Mouse (Mus musculus): ENCODE data around the gene Hcrtr1. TPM values are rescaled to one million over a fixed set of nuclear protein-coding genes. Genes with fewer than 3 reads are reported as not detected.

Gene Hcrtr1
- total RNA-seq, 2 experiments from 2014 or later: not detected

DNA sequence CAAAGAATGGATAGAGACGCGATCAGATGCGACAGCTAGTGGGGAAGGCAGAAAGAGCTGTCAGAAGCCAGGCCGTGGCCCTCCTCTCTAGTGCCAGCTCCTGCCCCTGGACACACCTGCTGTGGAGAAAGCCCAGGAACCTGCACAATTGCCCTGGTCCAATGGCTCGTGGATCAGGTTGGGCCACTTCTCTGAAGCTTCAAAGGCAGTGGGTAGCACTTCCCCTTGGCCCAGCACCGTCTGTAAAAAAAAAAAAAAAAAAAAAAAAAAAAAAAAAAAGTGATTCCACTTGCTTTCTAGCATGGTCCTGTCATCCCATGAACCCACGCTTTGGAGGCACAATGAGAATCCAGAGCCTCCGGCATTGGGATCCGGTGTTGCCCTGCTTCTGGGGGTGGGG lies 28.7 kb upstream of the Hcrtr1 start:
- DNase-seq: no peak

DNA sequence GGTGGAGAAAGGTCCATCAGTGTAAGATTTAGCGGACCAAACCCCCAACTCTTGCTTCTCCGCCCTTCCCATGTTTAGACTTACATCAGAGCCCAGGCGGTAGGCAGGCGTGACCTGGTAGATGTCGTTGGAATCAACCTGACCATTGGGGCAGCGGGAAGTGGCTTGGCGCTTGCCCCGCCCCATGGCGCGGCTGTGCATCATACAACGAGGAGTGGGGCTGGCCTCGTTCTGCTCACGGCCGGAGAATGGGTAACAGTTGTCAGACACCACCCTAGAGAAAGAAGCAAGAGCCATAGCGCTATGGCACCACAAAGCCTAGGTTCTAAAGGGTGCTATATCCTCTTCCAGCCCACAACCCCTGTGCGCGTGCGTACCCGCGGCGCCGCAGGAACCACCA lies 28.2 kb upstream of the Hcrtr1 start:
- DNase-seq: no peak

DNA sequence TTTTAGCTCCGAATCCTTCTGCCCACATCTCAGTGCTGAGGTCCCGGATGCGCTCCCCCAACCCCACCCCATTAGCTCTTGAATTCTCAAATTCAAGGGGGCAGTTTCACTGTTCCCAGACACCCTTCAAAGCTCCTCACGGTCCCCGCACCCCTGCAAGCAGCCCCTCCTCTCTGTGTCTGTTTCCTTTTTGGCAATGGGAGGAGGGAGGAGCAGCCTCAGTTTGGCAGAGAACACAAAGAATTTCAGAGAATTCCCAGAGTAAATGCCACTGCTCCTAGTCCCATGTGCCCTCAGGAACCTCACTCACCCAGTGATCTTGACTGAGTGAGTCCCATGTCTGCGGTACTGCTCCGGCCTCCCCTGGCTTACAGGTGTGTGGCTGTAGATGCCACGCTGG lies 27.4 kb upstream of the Hcrtr1 start:
- no peak for DNase-seq

DNA sequence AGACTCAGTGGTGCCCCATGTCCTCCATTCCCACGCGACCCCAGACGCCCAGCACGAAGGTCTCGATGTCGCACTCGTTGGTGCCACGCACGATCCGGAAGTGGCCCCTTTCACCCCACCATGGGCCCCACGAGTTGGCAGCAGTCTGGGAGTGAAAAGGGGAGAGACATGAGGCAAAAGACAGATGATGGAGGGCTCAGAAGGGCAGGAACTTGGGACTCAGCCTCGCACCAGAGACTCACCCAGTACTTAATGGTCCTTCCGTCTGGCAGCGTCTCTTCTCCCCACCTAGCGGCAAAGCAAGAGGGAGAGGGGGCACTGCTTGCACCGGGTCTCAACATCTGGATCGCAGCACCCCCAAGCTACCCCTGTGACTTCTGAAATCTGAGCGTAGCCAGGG lies 26.9 kb upstream of the Hcrtr1 start:
- no peak for DNase-seq

DNA sequence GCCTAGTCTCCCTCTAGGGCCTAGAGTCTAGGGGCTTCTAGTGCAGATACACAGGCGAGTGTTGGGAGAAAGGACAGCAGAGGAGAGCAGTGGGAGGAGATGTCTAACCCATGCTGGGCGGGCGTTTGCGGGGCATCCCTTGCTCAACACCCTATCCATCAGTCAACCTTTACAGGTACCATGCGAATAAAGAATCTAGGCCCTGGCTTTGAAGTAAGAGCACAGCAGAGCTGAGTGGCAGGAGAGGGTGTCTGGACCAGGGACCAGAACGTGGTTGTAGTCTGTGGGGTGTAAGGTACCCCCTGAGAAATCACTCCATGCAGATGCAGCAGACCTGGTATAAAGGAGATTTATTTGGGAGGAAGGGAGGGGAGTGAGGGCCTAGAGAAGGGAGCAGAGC lies 25.0 kb upstream of the Hcrtr1 start:
- DNase-seq: no peak

DNA sequence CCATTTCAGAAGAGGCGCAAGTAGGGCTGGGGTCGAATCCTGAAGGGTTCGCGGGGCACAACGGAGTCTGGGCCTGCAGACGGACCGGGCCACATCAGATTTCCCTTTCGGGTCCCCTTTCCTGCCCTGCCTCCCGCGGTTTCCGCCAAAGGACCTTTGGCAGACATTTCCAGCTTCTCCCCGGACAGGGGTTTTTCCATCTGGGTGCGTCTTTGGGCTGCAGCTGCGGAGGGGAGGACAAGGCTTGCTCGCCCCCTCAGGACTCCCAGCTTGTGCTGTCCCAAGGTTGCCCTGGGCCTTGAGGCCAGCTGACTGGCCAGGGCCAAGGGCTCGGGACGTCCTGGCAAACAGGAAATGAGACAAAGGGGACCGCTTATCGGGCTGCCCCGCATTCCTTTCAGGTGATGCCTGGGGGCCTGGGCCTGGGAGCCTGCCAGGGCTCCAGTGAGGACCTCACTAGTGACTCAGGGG lies 24.3 kb upstream of the Hcrtr1 start:
- DNase-seq: peak; percentile 71

DNA sequence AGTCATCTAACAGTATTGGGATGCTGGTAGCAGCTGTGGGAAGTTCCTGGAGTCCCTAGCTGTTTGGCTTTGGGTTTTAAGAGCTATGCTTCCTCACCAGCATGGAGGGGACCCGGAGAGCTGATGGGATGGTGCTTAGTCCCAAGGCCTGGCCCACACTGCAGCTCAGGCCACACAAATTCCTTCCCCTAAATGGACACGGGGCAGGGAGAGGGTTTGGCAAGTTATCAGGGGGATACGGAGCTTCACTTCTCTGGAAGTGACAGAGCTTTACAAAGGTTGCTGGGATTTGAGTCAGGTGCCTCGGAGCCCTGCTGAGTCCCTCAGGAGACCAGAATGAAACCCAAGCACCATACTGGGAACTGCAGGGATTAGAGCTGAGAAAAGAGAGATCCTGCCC lies 22.2 kb upstream of the Hcrtr1 start:
- DNase-seq: peak; percentile 59

DNA sequence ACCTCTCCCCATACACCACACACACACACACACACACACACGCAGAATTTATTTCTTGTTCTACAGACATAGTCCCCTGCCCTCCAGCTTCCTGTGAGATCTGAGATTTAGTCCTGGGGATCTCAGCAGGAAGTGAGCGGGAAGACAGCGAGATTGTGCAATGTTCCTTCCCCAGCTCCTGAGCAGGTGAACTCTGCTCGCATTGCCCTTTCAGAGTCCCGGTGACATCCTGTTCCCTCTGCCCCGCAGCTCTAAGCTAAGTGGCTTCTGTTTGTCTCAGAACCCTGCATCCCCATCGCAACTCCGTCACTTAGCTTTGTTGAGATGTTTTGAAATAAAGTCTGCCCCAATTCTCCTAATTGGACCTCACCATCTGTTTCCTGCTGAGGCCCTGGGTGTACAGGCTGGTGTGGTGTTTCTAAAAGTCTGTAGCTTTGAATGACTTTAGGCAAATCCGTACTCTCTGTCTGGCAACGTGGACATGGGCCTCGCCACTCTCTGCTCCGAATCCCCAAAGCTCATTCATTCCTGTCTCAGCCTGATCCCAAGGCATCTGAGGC lies 17.7 kb upstream of the Hcrtr1 start:
- no peak for DNase-seq

DNA sequence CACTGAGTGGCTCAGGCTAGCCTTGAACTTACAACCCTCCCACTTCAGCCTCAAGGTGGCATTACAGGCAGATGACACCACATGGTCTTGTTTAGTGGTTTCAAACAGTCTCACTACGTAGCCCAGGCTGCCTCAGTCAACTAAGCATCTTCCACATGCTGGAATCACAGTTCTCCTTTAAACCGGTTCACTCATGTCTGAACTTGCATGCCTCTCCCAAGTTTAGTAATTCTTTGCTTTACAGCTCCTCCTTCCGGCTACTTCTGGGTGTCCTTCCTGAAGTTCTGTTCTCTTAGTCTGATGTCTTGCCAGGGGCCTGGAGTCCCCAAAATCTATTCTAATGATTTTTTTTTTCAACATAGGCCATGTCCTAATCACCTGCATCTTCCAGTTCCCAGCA lies 15.1 kb upstream of the Hcrtr1 start:
- no peak for DNase-seq

DNA sequence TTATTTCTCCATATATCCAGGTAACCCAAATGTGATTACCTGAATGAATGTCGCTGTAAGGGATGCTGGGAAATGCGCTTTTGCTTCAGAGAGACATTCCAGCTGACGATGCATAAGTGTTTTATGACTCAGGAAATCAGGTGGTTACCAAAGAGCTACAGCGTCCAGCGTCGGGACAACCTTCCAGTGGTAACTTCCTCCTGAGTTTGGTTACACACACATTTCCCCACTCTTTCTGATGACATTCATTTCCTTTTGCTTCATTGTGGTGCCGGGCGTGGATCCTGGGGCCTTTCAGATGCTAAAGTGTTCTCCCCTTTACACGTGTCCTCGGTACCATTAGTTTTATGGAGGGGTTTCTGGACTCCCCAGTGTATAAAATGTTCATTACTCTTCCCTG lies 9.2 kb upstream of the Hcrtr1 start:
- no peak for DNase-seq

DNA sequence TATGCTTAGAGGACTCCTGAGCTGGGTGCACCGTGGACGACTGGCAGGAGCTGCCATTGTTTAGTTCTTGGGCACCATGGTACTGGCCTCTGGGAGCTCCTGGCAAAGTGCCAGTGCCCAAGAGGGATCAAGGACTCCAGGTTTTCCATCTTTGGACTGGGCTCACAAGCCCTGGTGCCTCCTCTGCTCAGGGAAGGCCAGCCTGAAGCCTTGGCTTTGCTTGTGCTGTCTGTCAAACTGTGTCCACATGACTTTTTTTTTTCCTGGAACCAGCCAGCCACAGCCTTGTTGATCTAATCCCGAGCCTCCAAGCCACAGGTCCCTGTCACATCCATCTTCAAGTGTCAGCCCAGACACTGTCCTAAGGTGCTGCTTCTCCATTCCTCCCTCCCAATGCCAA lies 2.6 kb upstream of the Hcrtr1 start:
- DNase-seq: no peak

DNA sequence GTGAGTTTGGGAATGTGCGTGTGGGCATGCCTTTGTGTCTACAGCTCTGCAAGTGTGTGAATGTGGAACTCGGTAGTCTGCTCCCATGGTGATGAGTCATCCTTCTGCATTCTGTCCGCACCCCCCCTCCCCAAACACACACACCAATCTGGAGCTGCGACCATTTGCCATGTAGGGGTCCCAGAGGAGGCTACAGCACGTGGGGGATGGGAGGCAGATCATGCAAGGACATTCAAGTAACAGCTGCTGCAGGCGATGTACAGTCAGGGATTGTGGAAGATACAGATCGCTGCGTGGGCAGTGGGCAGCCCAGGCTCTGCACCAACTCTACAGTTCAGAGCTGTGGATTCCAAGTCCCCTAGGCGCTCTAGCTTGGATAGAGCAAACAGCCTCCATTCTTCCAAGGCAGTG lies 1.8 kb upstream of the Hcrtr1 start:
- DNase-seq: peak; percentile 31

DNA sequence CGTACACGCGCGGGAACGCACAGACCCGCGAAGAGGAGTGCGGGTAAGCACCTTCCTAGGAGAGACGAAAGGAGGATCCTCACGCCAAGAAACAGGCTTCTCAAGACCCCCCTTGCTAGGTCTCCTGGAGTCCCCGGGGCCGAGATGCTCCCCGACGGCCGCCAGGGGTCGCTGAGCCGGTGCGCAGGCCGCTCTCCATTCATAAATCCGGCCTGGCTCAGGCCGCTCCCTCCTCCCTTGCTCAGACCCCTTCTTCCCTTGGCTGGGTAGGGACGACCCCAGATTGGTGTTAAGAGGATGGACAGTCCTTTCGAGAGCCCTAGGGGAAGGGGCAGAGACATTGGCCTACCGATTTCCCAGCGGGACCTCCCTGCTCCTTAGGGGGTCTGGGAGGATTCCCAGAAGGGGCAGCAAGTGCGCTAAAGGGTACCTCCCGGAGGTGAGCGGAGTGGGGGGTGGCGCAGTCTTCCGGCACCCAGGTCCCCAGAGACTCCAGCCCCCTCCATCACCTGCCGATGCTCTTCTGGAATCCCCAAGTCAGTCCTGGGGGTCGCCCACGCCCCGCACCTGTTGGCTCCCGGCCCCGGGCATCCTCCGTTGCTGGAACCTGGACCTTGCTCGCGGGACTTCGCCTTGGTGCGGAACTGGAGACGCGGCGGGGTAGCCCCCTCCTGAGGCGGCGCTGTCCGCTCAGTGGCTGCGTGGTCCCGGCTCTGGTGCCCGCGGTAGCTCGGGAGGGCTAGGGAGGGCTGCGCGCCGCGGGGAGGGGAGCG lies 532 bp downstream of the Hcrtr1 start:
- DNase-seq: peak; percentile 89

DNA sequence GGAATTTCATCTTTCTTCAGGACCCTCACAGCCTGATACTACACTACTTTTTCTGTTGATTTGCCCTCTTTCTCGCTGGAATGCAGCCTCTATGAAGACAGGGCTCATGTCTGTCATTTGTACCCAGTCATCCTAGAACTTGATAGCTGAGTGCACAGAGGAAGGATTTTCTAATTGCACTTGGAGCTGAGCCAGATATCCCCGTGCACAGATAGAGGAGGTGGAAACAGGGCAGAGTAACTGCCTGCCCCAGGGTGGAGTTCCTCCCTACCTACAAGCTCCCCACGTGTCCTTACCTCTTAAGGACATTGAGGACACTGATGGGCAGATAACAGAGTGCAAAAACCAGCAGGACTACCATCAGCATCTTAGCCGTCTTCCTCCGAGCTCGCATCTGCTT lies 5.8 kb downstream of the Hcrtr1 start:
- DNase-seq: no peak

DNA sequence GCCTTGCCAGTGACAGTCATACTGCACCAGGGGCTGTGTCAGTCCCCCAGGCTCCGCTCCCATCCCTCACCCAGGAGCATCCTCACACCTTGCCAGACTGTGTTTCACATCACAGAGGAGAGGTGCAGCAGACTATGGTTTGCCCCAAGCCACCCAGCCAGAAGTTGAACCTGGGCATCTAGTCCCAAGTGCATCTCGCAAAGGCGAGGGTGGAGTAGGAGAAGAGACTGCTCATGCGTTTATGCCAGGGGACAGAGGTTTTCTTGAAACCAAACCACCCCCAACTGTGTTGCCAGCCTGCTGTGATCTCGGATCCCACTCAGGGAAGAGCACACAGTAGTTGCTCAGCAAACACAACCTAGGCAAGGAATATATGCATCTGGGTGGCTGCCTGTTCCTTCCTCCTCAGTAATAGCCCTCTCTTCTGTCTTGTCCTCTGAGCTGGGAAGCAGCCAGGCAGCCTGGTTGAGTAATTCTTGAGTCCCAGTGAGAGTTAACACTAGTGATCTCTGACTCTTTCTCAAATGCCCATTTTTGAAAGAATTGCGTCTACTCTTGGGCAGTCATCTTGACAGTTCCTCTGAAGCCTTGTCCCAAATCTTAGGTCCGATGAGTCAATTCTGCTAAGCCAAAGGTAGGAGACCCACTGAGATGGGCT lies 7.6 kb downstream of the Hcrtr1 start:
- DNase-seq: no peak

DNA sequence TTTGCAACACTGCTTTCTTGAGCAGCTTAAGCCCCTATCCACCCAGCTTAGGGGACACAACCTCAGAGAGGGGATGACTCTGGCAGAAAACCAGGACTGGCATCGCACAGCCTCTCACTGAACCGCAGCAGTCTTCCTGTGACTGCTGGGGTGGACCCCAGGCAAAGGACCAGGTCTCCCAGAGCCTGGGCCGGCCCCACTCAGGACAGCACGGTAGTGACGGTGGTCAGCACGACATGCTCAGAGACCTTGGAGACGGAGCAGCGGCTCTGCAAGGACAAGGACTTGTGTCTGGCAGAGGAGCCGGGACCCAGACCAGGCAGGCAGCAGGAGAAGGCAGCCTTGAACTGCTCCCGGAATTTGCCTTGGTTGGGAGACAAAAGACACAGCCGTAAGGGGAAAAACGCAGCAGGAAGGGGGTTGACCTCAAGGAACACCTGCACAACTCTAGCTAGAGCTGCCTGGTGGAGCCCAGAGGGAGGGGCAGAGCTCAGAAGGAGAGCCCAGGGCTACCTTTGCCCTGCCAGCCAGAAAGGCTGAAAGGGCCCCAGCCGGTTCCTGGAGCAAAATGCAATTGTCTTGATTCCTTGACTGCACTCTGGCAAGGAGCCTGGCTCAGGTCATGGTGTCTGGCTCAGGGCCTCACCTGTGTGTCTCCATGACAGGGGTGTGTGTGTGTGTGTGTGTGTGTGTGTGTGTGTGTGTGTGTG lies 8.4 kb downstream of the Hcrtr1 start:
- no peak for DNase-seq

DNA sequence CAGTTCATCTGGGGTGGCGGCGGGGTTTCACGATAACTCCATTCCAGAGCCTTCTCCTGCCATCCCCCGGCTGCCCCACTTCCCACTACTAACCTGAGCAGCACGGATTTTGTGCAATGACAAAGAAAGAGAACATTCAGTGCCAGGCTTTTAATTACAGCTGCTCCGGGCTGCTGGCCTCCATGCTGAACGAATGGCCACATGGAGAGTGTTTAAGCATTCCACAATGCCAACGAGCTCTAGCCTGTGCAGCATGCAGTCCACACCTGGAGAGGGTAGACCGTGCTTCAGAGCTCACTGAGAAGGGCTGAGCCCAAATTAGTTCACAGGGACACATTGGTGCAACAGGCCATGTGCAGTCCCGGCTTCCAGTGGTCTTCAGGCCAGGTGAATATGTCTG lies 9.1 kb downstream of the Hcrtr1 start:
- no peak for DNase-seq

DNA sequence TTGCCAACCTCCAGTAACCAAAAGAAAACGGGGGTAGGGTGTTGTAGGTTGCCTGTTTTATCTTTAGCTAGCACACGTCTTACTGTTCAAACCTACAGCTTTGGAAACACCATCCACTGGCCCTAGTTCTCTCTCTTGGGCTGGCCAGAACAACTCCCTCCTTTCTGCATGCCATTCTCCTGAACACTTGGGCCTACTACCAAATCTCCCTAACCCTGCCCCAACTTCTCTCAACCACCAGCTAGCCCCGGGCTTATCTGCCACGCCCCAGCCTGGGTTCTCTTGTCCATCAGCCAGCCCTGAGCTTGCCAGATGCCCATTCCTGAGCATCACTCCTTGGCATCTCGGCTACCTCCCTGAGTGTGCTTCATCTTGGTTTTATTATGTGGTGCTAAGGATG lies 10.3 kb downstream of the Hcrtr1 start:
- DNase-seq: no peak

DNA sequence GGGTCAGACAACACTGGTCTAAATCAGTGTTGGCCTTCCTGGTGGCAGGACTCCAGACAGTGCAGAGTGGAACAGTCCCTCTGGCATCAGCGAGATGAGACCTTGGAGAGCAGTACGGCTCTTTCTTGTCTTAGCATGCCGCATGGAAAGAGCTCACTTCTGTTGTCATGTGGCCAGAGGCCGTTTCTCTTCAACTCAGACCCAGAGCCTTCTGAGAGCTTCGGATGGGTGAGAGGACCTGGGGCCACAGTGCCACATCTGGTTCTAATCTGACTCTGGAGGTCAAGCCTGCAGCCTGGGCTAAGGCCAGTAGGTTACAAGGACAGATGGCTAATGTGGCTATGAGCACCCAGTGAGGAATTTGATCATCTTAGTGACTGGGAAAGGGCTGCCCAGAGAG lies 13.2 kb downstream of the Hcrtr1 start:
- DNase-seq: no peak

DNA sequence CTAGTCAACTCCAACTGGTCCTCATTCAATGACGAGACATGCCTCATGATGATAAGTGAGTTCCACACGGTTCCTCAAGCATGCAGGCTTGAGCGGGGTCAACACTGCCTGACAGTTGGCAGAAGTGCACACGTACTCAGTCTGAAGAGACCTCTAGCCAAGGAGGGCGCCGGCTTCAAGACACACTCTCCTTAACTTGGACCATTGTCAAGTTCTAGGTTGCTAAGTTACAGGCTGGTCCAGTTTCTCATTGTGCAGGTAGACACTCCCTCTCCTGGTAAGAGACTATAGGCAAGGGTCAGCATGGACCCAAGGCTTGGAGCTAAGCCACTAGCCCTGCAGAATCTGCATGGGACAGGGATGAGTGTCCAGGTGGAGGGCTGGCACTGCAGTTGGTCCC lies 14.0 kb downstream of the Hcrtr1 start:
- DNase-seq: no peak

DNA sequence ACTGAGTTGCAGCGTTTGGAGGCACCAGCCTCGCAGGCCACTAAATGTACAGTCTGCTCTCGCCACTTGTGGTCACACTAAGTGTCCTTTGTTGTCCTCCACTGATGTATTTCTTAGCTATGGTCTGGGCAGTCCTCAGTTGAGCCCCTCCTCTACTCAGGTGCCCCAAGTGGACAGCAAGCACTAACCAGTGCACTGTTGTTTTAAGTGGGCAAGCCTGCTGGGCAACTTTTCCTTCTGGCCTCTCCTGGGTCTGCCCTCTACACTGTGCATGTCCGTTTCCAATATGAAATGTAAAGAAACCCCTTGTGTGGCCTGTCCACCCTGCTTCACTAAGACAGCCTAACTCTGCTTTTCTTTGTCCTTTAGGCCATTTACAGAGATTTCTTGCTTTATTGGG lies 15.0 kb downstream of the Hcrtr1 start:
- DNase-seq: no peak

DNA sequence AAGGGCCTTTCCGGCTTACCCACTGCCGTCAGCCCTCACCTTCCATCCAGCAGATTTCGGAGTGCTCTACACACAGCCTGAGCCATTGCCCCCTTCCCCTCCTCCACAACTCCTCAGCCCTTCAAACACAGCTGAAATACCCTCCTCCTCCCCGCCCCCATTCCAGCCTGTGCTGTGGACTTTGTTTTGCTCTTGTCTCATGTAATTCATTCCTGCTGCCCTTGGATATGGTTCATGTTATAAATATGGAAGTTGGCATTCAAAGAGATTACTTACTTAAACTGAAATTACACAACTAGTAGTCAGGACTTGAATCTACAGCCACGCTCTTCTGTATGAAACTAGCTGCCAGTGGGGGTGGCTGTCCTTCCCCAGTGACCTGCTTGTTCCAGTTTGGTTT lies 16.1 kb downstream of the Hcrtr1 start:
- no peak for DNase-seq

DNA sequence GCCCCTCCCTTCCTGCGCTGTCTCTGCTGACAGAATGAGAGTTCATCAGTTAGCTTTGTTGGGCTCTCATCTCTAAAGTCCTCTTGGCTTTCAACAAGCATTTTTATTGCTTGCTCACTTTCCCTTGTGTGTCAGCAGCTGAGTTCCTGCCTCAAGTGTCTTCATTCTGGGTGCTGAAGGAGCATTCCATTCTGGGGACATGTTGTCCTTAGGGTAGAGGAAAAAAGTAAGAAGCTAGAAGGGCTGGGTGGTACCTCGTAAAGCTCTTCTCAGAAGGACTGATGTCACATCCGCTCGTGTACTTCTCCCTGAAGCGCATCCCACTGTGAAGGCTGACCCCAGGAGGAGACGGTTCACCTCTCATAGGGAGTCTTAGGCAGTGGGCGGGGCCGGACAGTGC lies 17.6 kb downstream of the Hcrtr1 start:
- DNase-seq: no peak
